Mouse (Mus musculus) activated CD4-positive, CD25-positive, alpha-beta regulatory T cell, adult 4 months (primary cell): Measurements from ENCODE around the gene Thrb. TPM values are rescaled to one million over a fixed set of nuclear protein-coding genes. Genes with fewer than 3 reads are reported as not detected.

Experiments used
- ATAC-seq: one replicate; pipeline ENCODE4 v1.8.0; 2017
- polyA plus RNA-seq, 2 experiments: library from polyadenylated mRNA; unstranded; fragments of 100-300 nt; shearing (Covaris generic); gene quantifications; one replicate each; pipeline ENCODE4 v1.2.1; 2017

The Thrb gene
- polyA plus RNA-seq, 2 experiments from 2014 or later, result 1.7 to 2.6 TPM

DNA sequence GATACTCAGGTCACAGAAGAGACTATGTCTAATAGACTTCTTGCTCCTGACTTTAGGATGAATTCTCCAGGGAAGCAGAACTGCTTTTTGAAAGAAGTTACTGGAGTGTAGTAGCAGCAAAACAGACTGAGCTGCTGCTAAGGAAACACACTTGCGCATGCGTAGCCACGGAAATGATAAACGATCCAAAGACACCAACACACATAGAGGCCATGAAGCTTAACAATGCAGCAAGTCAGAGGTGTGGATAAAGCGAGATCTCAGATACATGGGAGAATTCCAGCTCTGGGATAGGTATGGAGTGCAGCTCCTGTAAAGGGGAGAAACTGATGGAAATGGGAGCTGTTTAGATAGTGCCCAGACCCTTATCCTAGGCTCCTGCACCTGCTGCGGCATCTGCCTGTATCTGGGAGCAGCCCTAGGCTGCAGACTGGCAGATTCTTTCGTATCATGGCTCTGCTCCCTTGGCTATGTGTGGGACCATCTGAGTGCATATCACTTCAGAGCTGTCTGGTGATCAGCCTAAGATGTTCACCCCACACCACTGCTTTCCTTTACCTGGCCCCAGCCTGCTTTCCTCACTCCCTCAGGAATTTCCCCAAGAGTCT is 53.3 kb downstream of the Thrb start:
- no peak for ATAC-seq

DNA sequence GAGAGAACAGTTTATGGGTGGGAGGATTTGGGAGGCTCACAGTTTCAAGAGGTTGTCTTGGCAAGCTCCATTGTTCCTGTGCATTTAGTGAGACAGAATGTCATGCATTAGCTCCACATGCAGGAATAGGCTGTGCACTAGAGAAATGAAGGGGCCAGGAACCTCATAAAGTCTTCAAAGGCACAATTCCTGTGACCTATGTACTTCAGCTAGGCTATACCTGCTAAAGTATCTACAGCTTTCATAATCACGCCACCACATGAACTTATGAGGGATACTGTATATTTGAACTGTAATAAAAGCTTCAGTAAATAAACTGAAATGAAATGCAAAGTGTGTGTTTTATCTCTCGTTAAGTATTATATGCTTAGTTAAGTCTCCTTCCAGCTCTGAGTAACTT is 59.4 kb downstream of the Thrb start:
- no peak for ATAC-seq

DNA sequence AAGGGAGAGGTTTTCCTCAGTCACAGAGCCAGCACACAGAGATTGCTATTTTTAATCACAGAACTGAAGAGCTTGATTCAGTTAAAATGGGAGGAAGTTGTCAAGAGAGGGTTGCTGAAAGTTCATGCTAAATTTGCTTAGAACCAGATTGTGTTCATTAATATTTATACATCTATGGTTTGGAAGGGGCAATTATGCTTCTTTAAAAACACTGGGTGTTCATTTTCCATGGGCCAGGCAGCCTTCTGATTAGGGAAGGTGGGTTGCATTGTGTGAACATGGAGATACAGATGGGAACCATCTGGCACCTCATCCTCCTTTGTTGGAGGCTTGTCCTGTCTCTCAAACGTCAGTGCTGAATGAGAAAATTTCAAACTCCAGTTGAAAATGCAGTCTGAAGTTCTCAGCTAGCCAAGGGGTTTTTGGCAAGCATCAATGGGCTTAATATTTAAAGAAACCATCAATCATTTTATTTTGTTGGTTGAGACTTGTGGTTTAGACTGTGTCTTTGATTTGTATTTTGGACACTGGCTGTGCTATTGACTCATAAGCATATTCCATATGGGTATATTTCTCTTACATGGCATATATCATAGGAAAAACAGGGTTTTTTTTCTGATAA is 62.9 kb downstream of the Thrb start:
- ATAC-seq, result no peak

DNA sequence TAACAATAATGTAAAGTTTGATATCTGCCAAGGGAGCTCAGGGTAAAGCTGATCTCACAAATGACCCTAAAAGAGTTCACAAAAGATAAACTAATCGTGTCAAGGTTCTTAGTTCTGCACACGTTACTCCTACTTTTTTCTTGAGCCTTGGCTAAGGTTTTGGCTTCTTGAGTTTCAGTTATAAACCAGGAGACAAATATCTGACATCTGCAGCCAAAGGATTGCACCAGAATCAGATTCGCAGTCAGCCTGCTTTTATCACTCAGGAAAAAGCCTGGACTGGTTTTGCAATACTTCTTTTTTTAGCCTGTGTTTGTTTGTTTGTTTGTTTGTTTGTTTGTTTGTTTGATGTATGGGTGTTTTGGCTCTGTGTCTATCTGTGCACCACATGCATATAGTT is 64.5 kb downstream of the Thrb start:
- ATAC-seq, result no peak

DNA sequence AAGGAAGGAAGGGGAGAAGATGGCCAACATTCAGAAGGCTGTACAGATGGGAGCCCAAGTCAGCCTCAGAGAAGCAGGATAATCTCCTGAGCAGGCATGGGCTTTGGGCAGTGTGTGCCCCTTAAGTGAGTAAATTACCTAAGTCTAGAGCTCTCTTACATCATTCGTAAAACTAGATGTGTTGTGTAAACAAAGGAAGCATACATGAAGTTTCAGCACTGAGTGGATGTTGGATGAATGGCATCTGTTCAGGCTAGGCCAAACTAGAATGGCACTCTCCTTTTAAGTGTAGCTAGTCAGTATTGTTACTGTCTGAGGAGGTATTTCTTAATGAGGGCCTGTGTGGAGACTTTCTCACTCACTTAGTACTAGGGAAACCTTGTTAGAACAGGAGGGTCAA is 66.8 kb downstream of the Thrb start:
- ATAC-seq, result no peak

DNA sequence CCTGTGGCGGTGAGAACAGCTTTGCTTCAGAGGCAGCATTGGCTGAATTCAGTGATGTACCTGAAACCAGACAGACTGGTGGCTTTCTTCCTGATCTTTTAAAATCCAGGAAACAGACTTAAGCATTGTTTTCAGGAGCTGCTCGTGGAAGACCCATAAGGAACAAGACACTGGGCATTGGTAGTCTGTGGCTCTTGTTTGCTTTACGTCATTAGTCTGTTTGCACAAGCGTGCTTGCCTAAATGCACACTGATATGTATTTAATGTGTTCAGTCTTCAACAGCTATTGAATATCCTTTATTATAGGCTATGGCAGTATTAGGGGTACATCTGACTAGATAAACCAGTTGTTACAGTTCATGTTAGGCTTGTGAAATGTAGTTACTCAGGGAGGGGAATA is 67.8 kb downstream of the Thrb start:
- ATAC-seq, result no peak

DNA sequence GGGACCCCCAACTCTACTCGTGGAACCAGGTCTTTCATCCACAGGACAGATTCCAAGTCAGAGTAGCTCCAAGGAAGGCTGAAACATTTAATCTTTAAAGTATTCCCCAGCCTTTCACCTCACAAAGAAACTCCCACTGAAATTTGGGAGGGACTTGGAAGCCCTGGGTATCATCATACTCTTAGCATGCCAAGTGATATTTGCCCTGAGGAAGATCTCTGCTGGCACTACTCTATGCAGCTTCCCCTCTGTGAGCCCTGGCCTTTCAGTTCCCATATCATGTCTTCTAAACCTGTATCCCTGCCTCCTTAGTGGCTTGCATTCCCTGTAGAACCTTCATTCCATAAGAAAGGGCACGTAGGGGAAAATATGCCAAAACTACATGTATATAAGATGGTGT is 68.8 kb downstream of the Thrb start:
- ATAC-seq, result no peak

DNA sequence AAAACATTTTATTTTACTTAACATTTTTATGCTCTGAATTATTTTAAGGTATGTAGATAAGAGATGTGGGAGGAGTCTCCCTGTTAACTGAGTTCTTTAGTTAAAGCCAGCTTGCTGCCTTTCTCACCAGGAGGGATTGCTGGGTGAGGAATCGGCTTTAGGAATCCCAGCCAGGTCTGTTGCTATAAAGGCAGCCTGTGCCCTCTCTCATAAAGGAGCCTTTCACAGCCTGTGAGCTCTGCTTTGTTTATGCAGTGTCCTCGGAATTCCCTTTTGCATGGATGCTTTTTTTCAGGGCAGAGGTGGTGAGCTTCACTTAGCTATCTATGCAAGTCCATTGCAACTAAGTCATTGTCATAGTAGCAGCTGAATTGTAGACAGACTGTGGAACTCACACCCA is 71.0 kb downstream of the Thrb start:
- no peak for ATAC-seq

DNA sequence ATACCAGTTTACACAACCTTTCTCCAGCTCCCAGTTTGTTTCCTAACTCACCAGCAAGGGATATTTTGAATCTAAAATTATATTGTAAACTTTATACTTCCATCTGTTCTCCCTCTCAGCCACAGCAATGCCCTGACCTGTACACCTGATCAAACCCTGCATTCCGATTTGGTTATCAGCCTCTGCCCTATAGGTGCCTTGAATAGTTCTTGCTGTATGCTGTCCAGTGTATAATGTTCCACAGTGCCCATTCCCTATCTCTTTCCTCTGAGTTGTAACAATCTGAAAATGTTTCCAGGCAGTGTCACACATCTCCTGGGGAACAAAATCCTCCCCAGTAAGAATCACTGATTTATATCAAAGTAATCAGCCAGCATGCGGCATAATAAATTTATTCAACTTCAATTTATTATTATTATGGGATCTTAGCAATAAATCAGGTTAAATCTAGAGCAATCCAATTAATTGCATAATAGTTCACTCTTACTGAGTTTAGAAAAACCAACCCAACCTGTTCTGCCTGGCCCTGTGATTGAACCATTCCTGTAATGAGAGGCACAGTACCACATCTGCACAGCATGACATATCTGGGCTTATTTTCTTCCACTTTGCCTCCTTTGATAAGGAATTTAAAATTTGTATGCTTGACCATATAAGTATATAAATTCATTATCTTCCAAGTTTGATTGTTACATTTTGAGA is 73.2 kb downstream of the Thrb start:
- no peak for ATAC-seq

DNA sequence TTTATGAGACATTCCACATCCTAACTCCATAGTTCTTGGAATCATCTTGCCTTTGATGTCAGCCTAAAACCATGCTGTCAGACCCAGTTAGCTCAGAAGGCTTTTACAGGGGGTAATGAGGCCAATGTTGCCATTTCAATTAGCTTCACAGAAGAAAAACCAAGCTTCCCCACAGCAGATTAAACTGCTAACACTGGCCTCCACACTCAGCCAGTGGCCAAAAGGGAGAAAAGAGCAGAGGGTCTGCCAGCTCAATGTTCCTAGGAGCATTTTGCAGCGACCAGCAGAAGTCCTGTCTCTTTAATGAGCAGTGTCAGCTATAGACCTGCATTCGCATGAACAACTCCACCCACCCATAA is 73.7 kb downstream of the Thrb start:
- no peak for ATAC-seq

DNA sequence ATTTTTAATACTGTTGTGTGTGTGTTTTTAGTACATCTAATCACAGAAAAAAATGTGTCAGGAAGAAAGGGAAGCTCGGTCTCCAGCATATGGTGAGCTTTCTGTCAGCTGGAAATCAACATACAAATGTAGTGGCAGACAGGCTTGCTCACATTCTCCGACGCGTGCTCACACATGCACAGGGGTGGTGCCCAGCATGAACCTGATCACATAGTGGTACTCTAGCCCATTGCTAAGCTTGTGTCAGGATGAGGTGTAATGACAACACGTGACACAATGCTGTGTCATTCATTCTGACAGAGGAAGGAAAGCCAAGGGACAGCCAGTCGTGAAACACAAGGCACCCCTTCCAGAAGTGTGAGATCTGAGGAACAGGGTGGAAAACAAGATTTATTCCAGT is 75.4 kb downstream of the Thrb start:
- no peak for ATAC-seq

DNA sequence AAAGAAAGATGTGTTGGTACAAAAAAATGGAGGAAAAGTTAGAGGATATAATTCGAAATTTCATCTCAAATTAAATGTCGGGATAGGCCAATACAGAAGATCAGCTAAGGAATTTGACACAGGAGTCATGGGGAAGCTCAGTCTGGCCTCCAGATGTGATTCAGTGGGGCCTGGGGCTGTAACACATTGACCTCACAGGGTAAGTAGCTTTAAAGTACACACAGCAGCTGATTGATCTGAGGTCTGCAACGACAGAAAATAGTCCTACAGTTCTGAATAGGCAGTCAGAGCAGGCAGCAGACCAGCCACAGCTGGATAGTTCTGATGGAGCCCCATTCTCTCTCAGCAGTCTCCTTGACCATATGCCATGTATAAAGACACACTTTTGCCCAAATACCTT is 80.8 kb downstream of the Thrb start:
- ATAC-seq, result no peak

DNA sequence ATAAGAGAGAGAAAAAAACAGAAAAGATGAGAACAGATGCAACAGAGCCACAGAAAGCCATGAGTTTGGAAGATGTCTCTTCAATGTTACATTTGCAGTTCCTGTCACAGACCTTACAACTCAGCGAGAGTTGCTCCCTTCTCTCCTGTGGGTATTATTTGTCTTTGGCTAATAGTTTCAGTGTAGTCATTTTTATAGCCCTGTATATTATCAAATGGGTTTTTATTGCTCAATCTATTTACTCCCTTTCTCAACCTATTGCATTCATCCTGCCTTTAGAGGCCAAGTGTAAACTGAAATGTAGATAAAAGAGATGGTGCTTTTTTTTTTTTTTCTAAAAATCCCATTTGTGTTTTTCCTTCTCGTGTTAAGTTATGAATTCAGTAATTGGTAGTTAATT is 82.2 kb downstream of the Thrb start:
- ATAC-seq, result no peak

DNA sequence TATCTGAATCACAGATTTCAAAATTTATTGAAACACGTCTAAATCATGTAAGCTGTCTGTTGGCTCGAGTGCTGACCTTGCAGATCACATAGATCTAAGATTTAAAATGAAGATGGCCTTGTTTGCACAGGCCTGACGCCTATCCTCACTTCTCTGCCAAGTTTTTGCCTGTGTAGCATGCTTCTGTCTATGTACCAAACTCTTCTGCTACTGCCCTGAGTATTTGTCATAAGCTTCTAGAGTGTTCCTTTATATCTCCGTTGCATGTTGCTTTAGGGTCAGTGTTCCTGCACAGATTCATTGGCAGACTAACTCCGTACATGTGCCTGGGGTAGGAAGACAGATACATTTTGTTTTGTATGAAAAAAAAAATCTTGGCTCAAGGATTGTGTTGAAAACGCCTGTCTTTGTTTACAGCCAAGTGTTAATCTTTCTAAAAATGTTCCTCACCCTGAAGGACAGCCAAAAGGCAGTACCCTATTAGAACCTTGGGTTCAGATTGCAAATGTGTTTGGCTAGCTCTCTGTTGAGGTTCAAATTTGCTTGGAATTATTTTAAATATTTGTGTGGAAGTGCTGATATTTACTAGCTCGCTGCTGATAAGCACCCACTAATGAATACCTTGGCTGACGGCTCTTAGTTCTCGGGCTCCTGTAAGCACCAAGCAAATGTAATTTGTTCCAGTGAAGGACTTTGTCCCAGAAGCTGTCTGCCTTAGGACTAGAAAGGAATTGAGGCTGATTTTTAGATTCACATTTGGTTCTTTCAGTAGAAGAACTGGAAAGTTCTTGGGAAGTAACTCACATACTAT is 83.0 kb downstream of the Thrb start:
- ATAC-seq, result no peak

DNA sequence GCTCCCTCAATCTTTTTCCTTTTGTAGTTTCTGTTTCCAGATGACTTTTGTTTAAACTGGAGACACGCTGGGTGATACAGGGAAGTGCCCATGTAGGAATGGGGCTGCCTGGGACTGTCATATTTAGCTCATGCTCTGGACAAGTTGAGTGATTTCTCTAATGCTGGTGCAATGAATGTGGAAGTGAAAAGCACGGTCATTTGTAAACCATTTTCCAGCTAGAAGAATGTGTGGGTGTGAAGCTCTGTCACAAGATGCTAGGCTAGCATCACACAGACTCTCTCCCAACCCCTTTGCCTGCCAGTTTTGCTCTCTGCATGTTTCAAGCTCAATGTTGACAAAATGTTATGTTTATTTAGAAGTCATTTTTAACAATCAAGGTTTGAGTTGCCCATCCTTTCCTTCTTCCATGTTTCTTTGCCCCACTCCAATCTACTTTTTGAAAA is 83.7 kb downstream of the Thrb start:
- no peak for ATAC-seq

DNA sequence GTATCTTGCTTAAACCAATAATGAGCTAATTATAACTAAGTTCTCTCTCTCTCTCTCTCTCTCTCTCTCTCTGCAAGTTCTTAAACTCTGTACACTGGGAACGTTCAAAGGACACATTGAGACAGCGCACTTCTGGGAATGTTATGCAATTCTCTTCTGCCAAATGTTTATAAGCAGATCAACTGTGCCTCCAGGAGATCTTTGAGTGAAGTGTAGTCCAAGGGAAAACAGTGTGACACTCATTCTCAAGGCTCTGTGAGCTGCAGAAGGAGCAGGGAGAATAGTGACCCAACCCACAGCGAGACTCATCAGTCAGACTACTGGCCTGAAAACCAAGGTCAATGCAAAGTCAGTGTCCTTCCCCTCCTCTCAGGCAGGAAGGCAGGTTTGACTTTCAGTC is 87.9 kb downstream of the Thrb start:
- ATAC-seq, result no peak

DNA sequence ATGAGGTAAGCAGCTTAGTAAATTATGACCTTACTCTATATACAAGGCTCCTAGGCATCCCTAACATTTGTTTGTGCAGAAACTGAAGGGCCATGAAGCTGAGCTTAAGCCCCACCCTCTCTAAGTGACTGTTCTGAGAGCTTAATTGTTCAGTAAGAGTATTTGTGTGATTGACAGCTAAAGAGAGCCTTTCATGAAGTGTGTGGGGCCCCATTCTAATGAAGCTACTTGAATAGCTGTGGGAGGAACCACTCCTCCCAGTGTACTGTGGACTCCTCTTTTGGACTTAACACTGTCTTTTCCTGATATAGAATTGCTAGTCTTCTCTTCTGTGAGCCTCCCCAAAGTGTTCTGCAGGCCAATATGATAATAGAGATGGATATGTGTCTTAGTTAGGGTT is 88.9 kb downstream of the Thrb start:
- ATAC-seq, result no peak

DNA sequence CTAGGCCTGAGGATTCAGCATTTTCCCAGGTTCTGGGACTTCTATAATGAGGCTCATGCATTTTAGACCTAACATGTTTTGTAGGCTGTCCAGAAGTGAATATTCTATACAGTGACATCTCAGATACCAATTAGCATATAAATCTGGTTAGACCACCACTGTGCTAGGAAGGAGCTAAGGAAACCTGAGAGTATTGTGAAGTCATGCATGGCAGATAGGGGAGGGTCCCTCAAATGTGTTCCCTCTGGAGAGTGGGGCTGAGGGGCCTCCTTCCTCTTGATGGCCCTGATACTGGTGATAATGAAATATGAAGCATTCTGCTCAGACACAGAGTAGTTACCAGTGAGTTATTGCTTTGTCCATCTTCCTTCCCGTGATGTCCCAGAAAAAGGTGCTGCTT is 91.8 kb downstream of the Thrb start:
- no peak for ATAC-seq

DNA sequence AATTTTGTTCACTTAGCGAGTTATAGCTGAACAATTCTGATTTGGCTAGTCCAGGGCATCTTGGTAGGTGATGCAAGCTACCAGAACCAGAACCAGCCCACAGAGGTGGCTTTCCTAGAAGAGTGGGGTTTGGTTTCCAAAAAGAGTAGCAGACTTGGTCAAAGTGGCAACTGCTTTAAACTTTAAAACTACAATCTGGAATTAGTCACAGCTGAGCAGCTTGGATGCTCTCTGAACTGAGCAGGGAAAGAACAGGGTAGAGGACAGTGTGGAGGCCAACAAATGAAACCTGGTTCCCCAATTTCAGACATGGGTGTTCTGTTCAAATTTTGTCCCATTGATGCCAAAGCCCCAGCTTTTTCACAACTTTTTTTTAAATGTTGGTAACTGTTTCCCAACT is 93.4 kb downstream of the Thrb start:
- no peak for ATAC-seq

DNA sequence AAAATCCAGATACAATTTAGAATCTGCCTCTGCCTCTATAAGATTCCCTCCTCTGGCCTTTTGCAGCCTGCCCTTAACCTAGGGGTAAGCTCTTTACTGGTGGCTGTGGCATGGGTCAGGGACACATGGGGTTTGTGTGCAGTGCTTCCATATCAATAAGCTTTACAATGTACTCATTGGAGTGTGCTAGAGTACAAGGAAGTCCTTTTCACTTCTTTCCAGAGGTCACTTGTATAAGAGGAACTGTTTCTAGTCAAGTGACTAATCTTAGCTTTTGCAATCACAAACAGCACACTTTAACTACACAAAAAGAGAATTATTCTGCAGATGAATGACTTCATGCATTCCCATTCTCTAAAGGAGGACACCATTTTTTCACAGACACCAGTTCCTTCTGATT is 96.7 kb downstream of the Thrb start:
- ATAC-seq, result no peak

DNA sequence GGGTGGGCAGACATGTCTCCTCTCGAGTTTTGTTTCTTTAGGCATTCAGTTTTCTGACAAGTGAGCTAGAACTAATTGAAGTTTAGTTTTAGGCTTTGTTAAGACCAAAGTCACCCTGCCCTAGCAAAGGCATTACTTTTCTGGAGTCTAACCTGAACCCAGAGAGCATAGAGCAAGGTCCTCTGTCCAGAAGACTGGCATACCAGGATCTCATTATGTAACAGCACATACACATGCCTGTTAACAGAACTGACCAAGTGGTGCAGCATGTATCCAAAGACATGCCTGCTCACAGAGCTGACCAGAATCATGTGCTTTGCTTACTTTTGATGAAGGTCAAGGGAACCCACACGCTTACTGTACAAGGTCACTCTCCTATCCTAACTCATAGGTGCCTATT is 107.9 kb downstream of the Thrb start:
- no peak for ATAC-seq

DNA sequence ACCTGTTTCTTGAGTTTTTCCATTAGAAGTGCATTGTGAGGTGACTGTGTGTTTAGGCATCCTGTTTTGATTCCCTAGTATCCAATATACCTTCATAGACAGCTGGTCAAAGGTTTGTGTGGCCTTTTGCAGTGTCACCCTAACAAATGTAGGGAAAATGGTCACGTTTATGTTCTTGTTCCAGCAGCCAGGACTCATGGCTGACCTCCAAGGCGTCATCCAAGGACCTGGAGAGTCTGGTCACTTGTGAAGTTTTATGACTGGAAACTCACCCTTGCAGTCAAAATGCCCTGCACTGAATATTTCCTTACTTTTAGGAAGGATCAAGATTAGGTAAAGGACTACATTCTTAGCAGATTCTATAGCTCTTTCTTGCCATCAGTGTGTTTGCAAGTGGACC is 114.3 kb downstream of the Thrb start:
- no peak for ATAC-seq

DNA sequence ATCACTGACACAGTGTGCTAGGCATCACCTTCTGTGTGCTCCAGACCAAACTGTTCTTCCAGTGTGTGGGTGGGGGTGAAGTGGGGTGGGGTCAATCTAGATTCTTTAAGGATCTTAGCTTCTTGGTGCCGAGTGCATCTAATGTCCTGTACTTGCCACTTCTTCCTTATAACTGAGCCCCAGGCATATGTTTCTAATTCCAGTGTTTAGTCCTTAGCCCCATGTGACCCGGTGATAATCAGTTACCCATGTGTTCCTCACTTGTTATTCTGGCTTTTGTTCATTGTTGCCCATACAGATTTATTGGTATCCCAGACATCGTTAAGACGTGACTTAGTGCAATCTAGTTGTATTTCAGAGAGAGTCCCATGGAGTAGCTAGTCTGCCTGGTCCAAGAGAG is 121.9 kb downstream of the Thrb start:
- no peak for ATAC-seq
